Mouse (Mus musculus) intestine, postnatal 0 days (tissue): ENCODE results near the gene Ncoa7. TPM values are rescaled to one million over a fixed set of nuclear protein-coding genes. Genes with fewer than 3 reads are reported as not detected.

Source experiments
- ATAC-seq: fragments of 200-750 bp; cut with Nextera tagmentation; 2 replicates; pipeline ENCODE4 v1.8.0; 2017; ENCODE audit warnings: mild to moderate bottlenecking, moderate TSS enrichment, moderate library complexity
- H3K27ac ChIP-seq: fragments of 300-500 bp; sonication (generic); 2 replicates; pipeline ENCODE4 v1.5.1; 2014; ENCODE audit warnings: mild to moderate bottlenecking, low read depth, low read length, moderate library complexity
- H3K27me3 ChIP-seq: fragments of 300-500 bp; sonication (generic); replicated peaks from 2 replicates; pipeline ENCODE4 v1.6.1; 2014; ENCODE audit warnings: low read length, mixed read lengths; ENCODE audit not compliant: control insufficient read depth, insufficient read depth
- H3K36me3 ChIP-seq: fragments of 300-500 bp; sonication (generic); 2 replicates; pipeline ENCODE4 v1.6.1; 2014; ENCODE audit warnings: mild to moderate bottlenecking, moderate library complexity; ENCODE audit not compliant: control insufficient read depth, insufficient read depth
- H3K4me1 ChIP-seq: fragments of 300-500 bp; sonication (generic); replicated peaks from 2 replicates; pipeline ENCODE4 v1.6.1; 2014; ENCODE audit warnings: antibody characterized with exemption, low read length, mixed read lengths; ENCODE audit not compliant: control insufficient read depth, insufficient read depth
- H3K4me2 ChIP-seq: fragments of 300-500 bp; sonication (generic); replicated peaks from 2 replicates; pipeline ENCODE4 v1.6.1; 2014; ENCODE audit warnings: low read depth, mild to moderate bottlenecking, moderate library complexity
- H3K4me3 ChIP-seq: fragments of 300-500 bp; sonication (generic); 2 replicates; pipeline ENCODE4 v1.5.1; 2014; ENCODE audit warnings: low read depth, low read length
- H3K9ac ChIP-seq: fragments of 300-500 bp; sonication (generic); 2 replicates; pipeline ENCODE4 v1.6.1; 2014; ENCODE audit warnings: mild to moderate bottlenecking, low read depth, low read length
- H3K9me3 ChIP-seq: fragments of 300-500 bp; sonication (generic); 2 replicates; pipeline ENCODE4 v1.6.1; 2016; ENCODE audit warnings: mixed run types; ENCODE audit not compliant: control insufficient read depth
- CTCF ChIP-seq: sonication (generic); IDR thresholded peaks from 2 replicates; pipeline ENCODE4 v1.5.1; 2016; ENCODE audit warnings: low read depth, mild to moderate bottlenecking, control low read depth, antibody characterized with exemption, moderate library complexity
- WGBS: fragments of 180-500 bp; shearing (Covaris S2); extraction: QIAGEN DNeasy Blood & Tissue Kit; methylation state at CpG from one replicate; pipeline ENCODE4 v1.1.7; 2014; 5-methylcytosine and 5-hydroxymethylcytosine counted together
- polyA plus RNA-seq: library from polyadenylated mRNA; unstranded; fragments of >200 nt; fragmentation: Nextera tagmentation; extraction: Ambion mirVana; gene quantifications from 2 replicates; pipeline ENCODE4 v1.2.1, GENCODE M21; 2015

The Ncoa7 gene
- polyA plus RNA-seq, 1 experiment from 2014 or later: 10.4 TPM

- Histone ChIP-seq H3K36me3 (no peaks in the 10 kb centered on the region), H3K4me3 (no peak overlapping the region), H3K27me3 (no peaks in the 10 kb centered on the region), H3K4me2 (no peak overlapping the region), H3K27ac (no peak overlapping the region), H3K9me3 (no peaks in the 10 kb centered on the region), H3K9ac (no peak overlapping the region), H3K4me1 (no peaks in the 10 kb centered on the region)
- peak; percentile 69 for TF ChIP-seq CTCF
- ATAC-seq: no peak
Measured at GRCm38 (mm10) chr10:30622928-30623327, 180.2 kb downstream of the Ncoa7 start.

GRCm38 (mm10) chr10:30618918-30619210 is 184.3 kb downstream of the Ncoa7 start:
- no peaks in the 10 kb centered on the region; the same call in 1 of the 2 replicates for H3K4me1 ChIP-seq
- ATAC-seq: no peak
- H3K4me2 ChIP-seq: peak overlapping the region; percentile 76
- H3K27me3 ChIP-seq: no peaks in the 10 kb centered on the region
- no peak for TF ChIP-seq CTCF
- H3K4me3 ChIP-seq: peak overlapping the region; percentile 74
- peak overlapping the region; percentile 79 for H3K9ac ChIP-seq
- no peaks in the 10 kb centered on the region for H3K36me3 ChIP-seq
- H3K27ac ChIP-seq: peak overlapping the region; percentile 99; the same call in 1 of the 2 replicates
- H3K9me3 ChIP-seq: no peaks in the 10 kb centered on the region
- 36% methylated on average over 3 of the region's 3 CpGs for WGBS

DNA sequence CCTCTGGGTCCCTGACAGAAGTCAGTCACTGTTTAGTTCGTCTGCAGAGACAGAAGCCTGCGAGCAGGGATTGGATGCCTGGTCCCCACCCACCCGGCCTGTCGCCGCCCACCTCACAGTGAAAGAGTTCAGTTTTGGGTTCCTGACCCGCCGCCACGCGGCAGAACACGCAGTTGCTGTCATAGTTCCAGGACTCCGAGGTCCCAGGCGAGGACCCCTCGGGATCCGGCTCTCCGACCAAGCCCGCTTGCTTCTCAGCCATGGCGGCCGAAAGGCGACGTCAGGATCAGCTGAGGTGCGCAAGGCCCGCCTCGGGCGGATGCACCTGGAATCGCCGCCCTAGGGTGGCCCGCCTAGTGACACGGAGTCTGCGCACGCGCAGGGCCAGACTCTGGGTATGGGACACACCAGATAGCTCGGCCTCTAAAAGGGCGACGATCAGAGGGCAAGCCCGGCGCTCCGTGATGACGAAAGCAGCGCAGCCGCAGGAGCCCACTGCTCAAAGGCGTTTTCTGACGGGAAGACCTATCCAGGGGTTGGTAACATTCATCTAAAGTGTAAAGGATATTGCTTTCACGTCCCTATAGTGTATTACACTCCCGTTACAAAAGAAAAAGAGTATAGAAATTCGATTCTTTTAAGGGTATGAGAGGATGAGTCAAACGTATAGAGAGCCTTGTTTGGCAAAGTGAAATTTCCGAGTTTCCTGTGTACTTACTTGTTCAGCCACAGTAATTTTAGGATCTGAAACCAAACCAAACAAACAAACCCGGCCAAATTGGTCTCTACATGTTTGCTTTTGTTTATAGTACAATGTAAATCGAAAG is 184.8 kb downstream of the Ncoa7 start:
- H3K27me3 ChIP-seq: no peaks in the 10 kb centered on the region
- H3K4me2 ChIP-seq: peak overlapping the region; percentile 76
- H3K9ac ChIP-seq: peak overlapping the region; percentile 79
- peak overlapping the region; percentile 99 for H3K27ac ChIP-seq
- H3K9me3 ChIP-seq: no peaks in the 10 kb centered on the region
- peak; percentile 58 for TF ChIP-seq CTCF
- WGBS: 1% methylated on average over 49 of the region's 49 CpGs
- H3K36me3 ChIP-seq: no peaks in the 10 kb centered on the region
- peak; percentile 100 for ATAC-seq
- peak overlapping the region; percentile 74 for H3K4me3 ChIP-seq
- no peaks in the 10 kb centered on the region; the same call in 1 of the 2 replicates for H3K4me1 ChIP-seq

DNA sequence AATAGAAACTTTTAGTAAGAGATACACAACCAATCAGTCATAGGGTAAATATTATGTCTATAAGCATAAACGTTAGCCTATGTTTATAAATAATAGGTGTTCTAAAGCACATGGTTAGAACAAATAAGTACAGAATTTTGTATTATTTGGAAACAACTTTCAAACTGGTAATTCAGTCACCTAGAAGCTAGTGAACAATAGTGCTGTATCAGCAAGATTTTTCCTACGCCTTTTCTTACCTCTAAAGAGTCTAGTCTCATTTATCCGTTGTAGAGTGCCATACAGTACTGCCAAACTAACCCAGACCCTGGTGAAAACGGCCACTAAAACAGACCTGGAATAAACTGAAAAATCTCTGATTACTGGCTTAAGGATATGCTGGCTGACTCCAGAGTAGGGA is 190.1 kb downstream of the Ncoa7 start:
- no peak for ATAC-seq
- H3K4me2 ChIP-seq: no peak overlapping the region
- H3K4me3 ChIP-seq: no peak overlapping the region
- peaks cover 21% of the 10 kb centered on the region for H3K36me3 ChIP-seq
- H3K9ac ChIP-seq: no peak overlapping the region
- no peaks in the 10 kb centered on the region for H3K27me3 ChIP-seq
- H3K27ac ChIP-seq: no peak overlapping the region
- no peak for TF ChIP-seq CTCF
- H3K4me1 ChIP-seq: no peaks in the 10 kb centered on the region; the same call in 1 of the 2 replicates
- WGBS: 77% methylated on average over 4 of the region's 4 CpGs
- no peaks in the 10 kb centered on the region for H3K9me3 ChIP-seq

DNA sequence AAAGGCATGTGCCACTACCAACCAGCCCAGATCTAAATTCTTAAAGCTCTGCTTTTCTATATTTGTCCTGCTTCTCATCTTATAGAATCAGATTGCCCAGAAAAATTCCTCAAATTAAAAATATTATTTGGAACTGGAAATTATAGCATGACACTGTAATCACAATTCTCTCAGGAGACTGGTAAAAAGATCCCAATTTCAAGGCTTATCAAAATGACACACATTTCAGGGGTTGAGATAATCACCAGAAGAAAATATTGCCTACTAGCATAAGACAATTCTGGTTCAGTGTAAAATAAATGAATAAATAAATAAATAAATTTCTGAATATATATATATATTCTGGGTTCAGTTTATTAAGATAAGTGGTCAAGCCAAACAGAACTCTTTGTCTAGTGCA is 193.5 kb downstream of the Ncoa7 start:
- Histone ChIP-seq H3K36me3 (peaks cover 21% of the 10 kb centered on the region), H3K9me3 (no peaks in the 10 kb centered on the region), H3K9ac (no peak overlapping the region), H3K4me3 (no peak overlapping the region), H3K4me1 (no peaks in the 10 kb centered on the region), H3K4me2 (no peak overlapping the region), H3K27me3 (no peaks in the 10 kb centered on the region), H3K27ac (no peak overlapping the region)
- no peak for ATAC-seq
- TF ChIP-seq CTCF: no peak

DNA sequence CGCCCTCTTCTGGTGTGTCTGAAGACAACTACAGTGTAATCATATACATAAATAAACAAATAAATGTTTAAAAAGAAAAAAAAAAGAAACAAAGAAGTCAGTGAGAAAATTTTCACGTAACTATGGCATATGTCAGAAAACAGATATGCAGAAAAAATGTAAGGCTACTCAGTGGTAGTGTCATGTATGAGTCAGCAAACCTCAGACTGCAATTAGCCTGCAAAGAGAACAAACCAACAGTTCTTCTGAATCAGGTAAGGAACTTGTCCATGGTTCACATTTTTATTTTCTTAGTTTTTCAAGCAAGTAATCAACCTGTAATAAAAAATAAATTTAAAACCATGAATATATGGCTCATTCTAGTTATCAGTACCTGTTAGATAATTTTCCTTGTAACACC is 195.0 kb downstream of the Ncoa7 start:
- Histone ChIP-seq H3K4me3 (no peak overlapping the region), H3K4me2 (no peak overlapping the region), H3K9ac (no peak overlapping the region), H3K9me3 (no peaks in the 10 kb centered on the region), H3K4me1 (no peaks in the 10 kb centered on the region), H3K36me3 (peaks cover 21% of the 10 kb centered on the region), H3K27me3 (no peaks in the 10 kb centered on the region), H3K27ac (no peak overlapping the region)
- no peak for TF ChIP-seq CTCF
- ATAC-seq: no peak
- 73% methylated on average over 2 of the region's 2 CpGs for WGBS
